Mouse (Mus musculus) CH12.LX (cell line): ENCODE measurements around the gene B430306N03Rik. TPM values are rescaled to one million over a fixed set of nuclear protein-coding genes. Genes with fewer than 3 reads are reported as not detected.

ENCODE experiments used
- DNase-seq: peaks from one replicate; pipeline ENCODE4 v3.0.0-alpha.2; 2013; ENCODE audit errors: extremely low read depth
- H3K27ac ChIP-seq: 2 replicates; pipeline ENCODE4 v1.5.1; 2012; ENCODE audit warnings: low read depth, mild to moderate bottlenecking, control low read depth, moderate library complexity; ENCODE audit not compliant: insufficient read depth
- H3K27me3 ChIP-seq: replicated peaks from 2 replicates; pipeline ENCODE3; 2012; ENCODE audit warnings: inconsistent platforms
- H3K36me3 ChIP-seq, 2 experiments: replicated peaks in 1 of 2; 2 replicates each; pipeline versions ENCODE3 to v1.6.1; 2012; ENCODE audit warnings: inconsistent platforms in 1 of 2, low read length in 1 of 2, mild to moderate bottlenecking in 1 of 2, mixed read lengths in 1 of 2, moderate library complexity in 1 of 2; ENCODE audit not compliant: control insufficient read depth in 1 of 2, insufficient read depth in 1 of 2
- H3K4me1 ChIP-seq, 2 experiments: 2 replicates each; pipeline ENCODE4 v1.6.1; 2012; ENCODE audit warnings: inconsistent platforms in 1 of 2, moderate library complexity in 1 of 2; ENCODE audit not compliant: insufficient read depth in 2 of 2, control insufficient read depth in 1 of 2
- H3K4me2 ChIP-seq: 2 replicates; pipeline ENCODE4 v1.6.1; 2012; ENCODE audit warnings: low read depth, mild to moderate bottlenecking, control low read depth; ENCODE audit not compliant: poor library complexity, insufficient read depth, severe bottlenecking
- H3K4me3 ChIP-seq, 3 experiments: fragments of 150-350 bp in 1 of 3; sonication (generic) in 1 of 3; replicated peaks in 1 of 3; 2 replicates each; pipeline versions ENCODE3 to v1.5.1; 2011 to 2012; ENCODE audit warnings: low read depth in 2 of 3, low read length in 2 of 3, mild to moderate bottlenecking in 2 of 3, moderate library complexity in 2 of 3, control low read depth in 1 of 3, improper control_type of control experiment in 1 of 3, inconsistent platforms in 1 of 3, mixed read lengths in 1 of 3; ENCODE audit not compliant: poor library complexity in 1 of 3
- H3K79me2 ChIP-seq: replicated peaks from 2 replicates; pipeline ENCODE4 v1.6.1; 2012; ENCODE audit warnings: mild to moderate bottlenecking, moderate library complexity; ENCODE audit not compliant: control insufficient read depth, poor library complexity, insufficient read depth, severe bottlenecking; ENCODE audit errors: extremely low read depth
- H3K9ac ChIP-seq: 2 replicates; pipeline ENCODE4 v1.6.1; 2012; ENCODE audit warnings: low read depth, mild to moderate bottlenecking, control low read depth, moderate library complexity; ENCODE audit not compliant: insufficient read depth
- H3K9me3 ChIP-seq: replicated peaks from 2 replicates; pipeline ENCODE3; 2012; ENCODE audit warnings: low read length, inconsistent platforms, mixed read lengths
- BHLHE40 ChIP-seq: IDR thresholded peaks from 2 replicates; pipeline ENCODE4 v1.6.1; 2011; ENCODE audit warnings: mild to moderate bottlenecking, low read depth, low read length, improper control_type of control experiment
- CHD1 ChIP-seq: IDR thresholded peaks from 2 replicates; pipeline ENCODE4 v1.6.1; 2012; ENCODE audit warnings: low read depth, low read length, improper control_type of control experiment, inconsistent platforms
- CHD2 ChIP-seq: IDR thresholded peaks from 2 replicates; pipeline ENCODE4 v1.6.1; 2011; ENCODE audit warnings: low read length, improper control_type of control experiment
- CTCF ChIP-seq, 2 experiments: IDR thresholded peaks in 1 of 2; conservative IDR thresholded peaks in 1 of 2; 2 replicates each; pipeline ENCODE4 v1.5.1; 2011 to 2012; ENCODE audit warnings: low read depth in 2 of 2, low read length in 2 of 2, improper control_type of control experiment in 1 of 2, inconsistent platforms in 1 of 2, mild to moderate bottlenecking in 1 of 2, moderate library complexity in 1 of 2
- E2F4 ChIP-seq: IDR thresholded peaks from 2 replicates; pipeline ENCODE4 v1.6.1; 2011; ENCODE audit warnings: low read depth, low read length, improper control_type of control experiment; ENCODE audit not compliant: insufficient replicate concordance
- ELF1 ChIP-seq: IDR thresholded peaks from 2 replicates; pipeline ENCODE4 v1.6.1; 2014; ENCODE audit warnings: low read depth, mild to moderate bottlenecking, inconsistent platforms, low read length, improper control_type of control experiment
- EP300 ChIP-seq: IDR thresholded peaks from 2 replicates; pipeline ENCODE4 v1.6.1; 2011; ENCODE audit warnings: low read length, improper control_type of control experiment
- GABPA ChIP-seq: IDR thresholded peaks from 2 replicates; pipeline ENCODE4 v1.6.1; 2012; ENCODE audit warnings: low read depth, low read length, improper control_type of control experiment, inconsistent platforms; ENCODE audit not compliant: insufficient replicate concordance
- HCFC1 ChIP-seq: IDR thresholded peaks from 2 replicates; pipeline ENCODE4 v1.6.1; 2012; ENCODE audit warnings: low read depth, mild to moderate bottlenecking, inconsistent platforms, low read length, improper control_type of control experiment
- IRF4 ChIP-seq: IDR thresholded peaks from 2 replicates; pipeline ENCODE4 v1.6.1; 2014; ENCODE audit warnings: low read depth, mild to moderate bottlenecking, inconsistent platforms, low read length, improper control_type of control experiment
- JUND ChIP-seq: conservative IDR thresholded peaks from 2 replicates; pipeline ENCODE4 v1.6.1; 2011; ENCODE audit warnings: low read depth, low read length, improper control_type of control experiment
- KAT2A ChIP-seq: IDR thresholded peaks from 2 replicates; pipeline ENCODE4 v1.6.1; 2012; ENCODE audit warnings: low read length, improper control_type of control experiment, inconsistent platforms; ENCODE audit not compliant: insufficient replicate concordance
- MAFK ChIP-seq: IDR thresholded peaks from 2 replicates; pipeline ENCODE4 v1.6.1; 2011; ENCODE audit warnings: low read length, improper control_type of control experiment; ENCODE audit not compliant: insufficient replicate concordance
- MAZ ChIP-seq: IDR thresholded peaks from 2 replicates; pipeline ENCODE4 v1.6.1; 2012; ENCODE audit warnings: low read depth, mild to moderate bottlenecking, inconsistent platforms, low read length, improper control_type of control experiment, moderate library complexity
- MEF2A ChIP-seq: IDR thresholded peaks from 2 replicates; pipeline ENCODE4 v1.6.1; 2014; ENCODE audit warnings: low read depth, mild to moderate bottlenecking, inconsistent platforms, low read length, improper control_type of control experiment, borderline replicate concordance
- MXI1 ChIP-seq: IDR thresholded peaks from 2 replicates; pipeline ENCODE4 v1.6.1; 2011; ENCODE audit warnings: mild to moderate bottlenecking, low read depth, low read length, improper control_type of control experiment
- NELFE ChIP-seq: IDR thresholded peaks from 2 replicates; pipeline ENCODE4 v1.6.1; 2011; ENCODE audit warnings: low read depth, low read length, improper control_type of control experiment
- POLR2A ChIP-seq: IDR thresholded peaks from 2 replicates; pipeline ENCODE4 v1.6.1; 2011; ENCODE audit warnings: low read depth, mild to moderate bottlenecking, improper control_type of control experiment, low read length
- RAD21 ChIP-seq: IDR thresholded peaks from 2 replicates; pipeline ENCODE4 v1.6.1; 2011; ENCODE audit warnings: low read depth, mild to moderate bottlenecking, low read length, improper control_type of control experiment, moderate library complexity
- RCOR1 ChIP-seq: conservative IDR thresholded peaks from 2 replicates; pipeline ENCODE4 v1.6.1; 2012; ENCODE audit warnings: low read depth, mild to moderate bottlenecking, inconsistent platforms, low read length, improper control_type of control experiment
- UBTF ChIP-seq: IDR thresholded peaks from 2 replicates; pipeline ENCODE4 v1.6.1; 2012; ENCODE audit warnings: low read depth, mild to moderate bottlenecking, inconsistent platforms, low read length, improper control_type of control experiment, moderate library complexity
- USF1 ChIP-seq: IDR thresholded peaks from 2 replicates; pipeline ENCODE4 v1.6.1; 2014; ENCODE audit warnings: low read depth, mild to moderate bottlenecking, inconsistent platforms, low read length, improper control_type of control experiment
- USF2 ChIP-seq: conservative IDR thresholded peaks from 2 replicates; pipeline ENCODE4 v1.6.1; 2011; ENCODE audit warnings: low read depth, low read length, improper control_type of control experiment
- ZKSCAN1 ChIP-seq: IDR thresholded peaks from 2 replicates; pipeline ENCODE4 v1.6.1; 2012; ENCODE audit warnings: low read depth, inconsistent platforms, low read length, improper control_type of control experiment, borderline replicate concordance
- ZNF384 ChIP-seq: IDR thresholded peaks from 2 replicates; pipeline ENCODE4 v1.6.1; 2012; ENCODE audit warnings: low read depth, low read length, improper control_type of control experiment, inconsistent platforms
- dilution Hi-C: fragments of 300-500 bp; cut with MboI; formaldehyde crosslinking; loops from 2 replicates; pipeline ENCODE4 v1.14.3; 2020; ENCODE audit warnings: low sequenced_read_pairs; ENCODE audit not compliant: extremely low pct_unique_long_range_greater_than_20kb, extremely low pct_ligation_motif_present
- in situ Hi-C: fragments of 300-500 bp; cut with MboI; formaldehyde crosslinking; loops from 3 replicates; pipeline ENCODE4 v1.14.3; 2019; ENCODE audit warnings: low sequenced_read_pairs, low pct_ligation_motif_present, low pct_unique_long_range_greater_than_20kb, mixed read lengths
- polyA plus RNA-seq: library from polyadenylated mRNA; unstranded; fragments of >175 nt; gene quantifications from 2 replicates; pipeline ENCODE4 v1.2.1, GENCODE M21; 2012; ENCODE audit warnings: low read depth; ENCODE audit not compliant: insufficient read length
- total RNA-seq, 2 experiments: library from RNA; depleted of rRNA; stranded (reverse); fragments of 300-350 nt in 1 of 2; fragments of >200 nt in 1 of 2; gene quantifications; 2 replicates each; pipeline ENCODE4 v1.2.3; 2012 to 2014

Gene B430306N03Rik
- total and polyA plus RNA-seq, 3 experiments, result 0.08 to 1.0 (median 0.21) TPM

GRCm38 (mm10) chr17:48345824-48346223, 29.9 kb downstream of the B430306N03Rik start:
- Histone ChIP-seq H3K4me3 (no peak overlapping the region), H3K27ac (no peak overlapping the region), H3K9ac (no peak overlapping the region), H3K36me3 (no peaks in the 10 kb centered on the region), H3K27me3 (no peaks in the 10 kb centered on the region), H3K4me1 (peaks cover 0 to 20% of the 10 kb centered on the region in 2 experiments; a peak in 2 of 4 replicates), H3K9me3 (no peaks in the 10 kb centered on the region), H3K79me2 (no peaks in the 10 kb centered on the region), H3K4me2 (no peak overlapping the region)
- dilution Hi-C loops, result no loop called here
- no peak for DNase-seq
- TF ChIP-seq MAFK (no peak), CTCF (conservative IDR thresholded peaks at IDR 0.05 in 1 of 2, IDR thresholded peaks at IDR 0.05 in 1 of 2; ENCODE audit: low read depth in 2 of 2, low read length in 2 of 2) (no peak), MXI1 (no peak), JUND (no peak), RAD21 (no peak), UBTF (no peak), BHLHE40 (no peak), ZNF384 (no peak), ELF1 (no peak), E2F4 (no peak), USF1 (no peak), EP300 (no peak), POLR2A (no peak), CHD1 (no peak), IRF4 (no peak)
- in situ Hi-C loops, result no loop called here

DNA sequence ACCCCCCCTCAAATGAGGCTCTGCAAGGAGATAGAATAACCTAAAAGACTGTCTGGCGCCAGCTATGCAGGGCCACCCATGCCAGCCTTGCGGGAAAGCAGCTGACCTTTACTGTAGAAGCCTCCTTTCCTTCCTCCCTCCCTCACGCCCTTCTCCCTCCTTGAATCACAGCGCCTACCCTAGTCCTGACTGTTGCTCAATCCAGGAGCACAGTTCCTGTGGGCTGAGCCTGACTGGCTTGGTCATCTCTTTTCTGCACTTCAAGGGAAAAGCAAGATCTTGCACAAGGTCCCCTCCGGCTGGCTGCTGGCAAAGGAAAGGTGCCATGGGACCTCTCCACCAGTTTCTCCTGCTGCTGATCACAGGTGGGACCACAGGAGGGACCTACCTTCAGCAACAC, 30.3 kb downstream of the B430306N03Rik start, which contains the start of gene Trem2:
Gene Trem2 (plus strand): TSS at position 171 of the 400 bp plus-strand sequence.
- no peaks in the 10 kb centered on the region for H3K9me3 ChIP-seq
- no peak within 1 kb of the TSS for H3K27ac ChIP-seq
- H3K79me2 ChIP-seq, result no peaks in the 10 kb centered on the region
- peaks cover 0 to 20% of the 10 kb centered on the region in 2 experiments; a peak in 2 of 4 replicates for H3K4me1 ChIP-seq
- in situ Hi-C loops, result no loop called here
- dilution Hi-C loops, result no loop called here
- H3K36me3 ChIP-seq, result no peaks in the 10 kb centered on the region
- H3K4me3 ChIP-seq, result no peak within 1 kb of the TSS
- no peak within 1 kb of the TSS for H3K4me2 ChIP-seq
- no peak for DNase-seq
- H3K9ac ChIP-seq, result no peak within 1 kb of the TSS
- TF ChIP-seq CHD2, result no peak
- H3K27me3 ChIP-seq, result no peaks in the 10 kb centered on the region

- no peak for DNase-seq
- TF ChIP-seq USF2 (no peak), POLR2A (no peak), HCFC1 (no peak), IRF4 (no peak), MEF2A (no peak), MAZ (no peak), ZKSCAN1 (no peak), RCOR1 (no peak), NELFE (no peak), KAT2A (no peak), JUND (no peak), GABPA (no peak), UBTF (no peak)
- TF ChIP-seq, all 38 proteins: peak for 0
- no peak overlapping the region for H3K4me3 ChIP-seq
- peaks cover 0 to 20% of the 10 kb centered on the region in 2 experiments; a peak in 2 of 4 replicates for H3K4me1 ChIP-seq
- H3K9me3 ChIP-seq, result no peaks in the 10 kb centered on the region
- in situ Hi-C loops, result no loop called here
- H3K9ac ChIP-seq, result no peak overlapping the region
- peaks cover 2% of the 10 kb centered on the region for H3K27me3 ChIP-seq
- no peaks in the 10 kb centered on the region for H3K36me3 ChIP-seq
- dilution Hi-C loops, result no loop called here
- no peak overlapping the region for H3K27ac ChIP-seq
- no peaks in the 10 kb centered on the region for H3K79me2 ChIP-seq
- no peak overlapping the region for H3K4me2 ChIP-seq
These were observed 30.9 kb downstream of the B430306N03Rik start for GRCm38 (mm10) chr17:48346834-48347233.
